Mouse (Mus musculus): Measurements from ENCODE around the gene Capn13.

DNA sequence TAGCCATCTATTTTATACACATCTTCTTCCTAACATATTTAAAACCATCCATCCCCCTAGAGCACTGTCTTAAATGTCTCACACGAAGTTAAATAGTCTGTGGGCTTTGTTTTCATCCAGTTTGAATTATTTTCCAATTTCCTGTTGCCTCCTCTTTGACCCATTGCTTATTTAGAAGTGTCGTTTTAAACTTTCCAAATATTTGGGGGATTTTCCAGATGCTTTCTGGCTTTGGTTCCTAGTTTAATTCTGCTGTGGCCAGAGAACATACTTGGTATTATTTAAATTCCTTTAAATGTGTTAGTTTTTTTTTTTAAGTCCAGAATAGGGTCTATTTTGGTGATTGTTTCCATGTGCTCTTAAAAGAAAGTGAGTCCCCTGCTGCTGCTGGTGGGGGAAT is 116.4 kb downstream of the Capn13 start:
- TF ChIP-seq POLR2A (IDR thresholded peaks at IDR 0.05; ENCODE audit: borderline replicate concordance, extremely low read depth, low read depth, low read length) (no peak), CTCF (IDR thresholded peaks at IDR 0.05; ENCODE audit: insufficient read depth, low read length) (no peak)
